Mouse (Mus musculus) lung, embryonic 15.5 days (tissue): ENCODE measurements at regions not wholly inside any gene's neighbourhood (a gene's known extent, or its start where the extent isn't known, plus 50 kb on each side); places are given as distances from the start of the nearest gene placed in this dataset.

Source experiments
- ATAC-seq: fragments of 200-750 bp; cut with Nextera tagmentation; 2 replicates; pipeline ENCODE4 v1.8.0; 2017; ENCODE audit warnings: moderate number of reproducible peaks, borderline replicate concordance; ENCODE audit not compliant: low FRiP score, low TSS enrichment; ENCODE audit errors: extremely low read depth
- H3K27ac ChIP-seq: fragments of 300-500 bp; sonication (generic); 2 replicates; pipeline ENCODE4 v1.5.1; 2015; ENCODE audit warnings: moderate library complexity, mild to moderate bottlenecking, inconsistent platforms
- H3K27me3 ChIP-seq: fragments of 300-500 bp; sonication (generic); 2 replicates; pipeline ENCODE4 v1.6.1; 2015; ENCODE audit warnings: inconsistent platforms
- H3K36me3 ChIP-seq: fragments of 300-500 bp; sonication (generic); 2 replicates; pipeline ENCODE4 v1.6.1; 2015; ENCODE audit warnings: inconsistent platforms
- H3K4me1 ChIP-seq: fragments of 300-500 bp; sonication (generic); 2 replicates; pipeline ENCODE4 v1.6.1; 2015; ENCODE audit warnings: inconsistent platforms
- H3K4me2 ChIP-seq: fragments of 300-500 bp; sonication (generic); 2 replicates; pipeline ENCODE4 v1.6.1; 2015; ENCODE audit warnings: inconsistent platforms, mild to moderate bottlenecking, moderate library complexity
- H3K4me3 ChIP-seq: fragments of 300-500 bp; sonication (generic); 2 replicates; pipeline ENCODE4 v1.5.1; 2015; ENCODE audit warnings: mild to moderate bottlenecking, inconsistent platforms
- H3K9ac ChIP-seq: fragments of 300-500 bp; sonication (generic); 2 replicates; pipeline ENCODE4 v1.6.1; 2015; ENCODE audit warnings: inconsistent platforms
- H3K9me3 ChIP-seq: fragments of 300-500 bp; sonication (generic); 2 replicates; pipeline ENCODE4 v1.6.1; 2016; ENCODE audit warnings: inconsistent platforms
- WGBS: fragments of 180-500 bp; shearing (Covaris S2); methylation state at CpG from one replicate; pipeline ENCODE4 v1.1.7; 2015; 5-methylcytosine and 5-hydroxymethylcytosine counted together

GRCm38 (mm10) chr5:139625871-139626460 lies 82.7 kb downstream of the Uncx start:
- Histone ChIP-seq H3K27me3 (no peaks in the 10 kb centered on the region), H3K4me3 (no peak overlapping the region), H3K27ac (no peak overlapping the region), H3K4me1 (no peaks in the 10 kb centered on the region), H3K9ac (no peak overlapping the region), H3K9me3 (no peaks in the 10 kb centered on the region), H3K4me2 (no peak overlapping the region), H3K36me3 (no peaks in the 10 kb centered on the region)
- no peak for ATAC-seq
- 67% methylated on average over 22 of the region's 22 CpGs for WGBS

GRCm38 (mm10) chr5:139627552-139627951 lies 84.3 kb downstream of the Uncx start:
- Histone ChIP-seq H3K4me3 (no peak overlapping the region), H3K4me2 (no peak overlapping the region), H3K36me3 (no peaks in the 10 kb centered on the region), H3K4me1 (no peaks in the 10 kb centered on the region), H3K9ac (no peak overlapping the region), H3K27ac (no peak overlapping the region), H3K27me3 (no peaks in the 10 kb centered on the region), H3K9me3 (no peaks in the 10 kb centered on the region)
- 38% methylated on average over 1 of the region's 1 CpGs for WGBS
- no peak for ATAC-seq

- H3K27me3 ChIP-seq: no peaks in the 10 kb centered on the region
- H3K27ac ChIP-seq: no peak overlapping the region
- H3K4me1 ChIP-seq: no peaks in the 10 kb centered on the region
- ATAC-seq: no peak
- H3K4me3 ChIP-seq: no peak overlapping the region
- 79% methylated on average over 2 of the region's 2 CpGs for WGBS
- H3K4me2 ChIP-seq: no peak overlapping the region
- H3K9me3 ChIP-seq: no peaks in the 10 kb centered on the region
- no peaks in the 10 kb centered on the region for H3K36me3 ChIP-seq
- H3K9ac ChIP-seq: no peak overlapping the region
Observed at GRCm38 (mm10) chr5:139637028-139637427, 93.7 kb downstream of the Uncx start.

GRCm38 (mm10) chr5:139640652-139641612 lies 95.2 kb downstream of the Micall2 start:
- no peaks in the 10 kb centered on the region for H3K27me3 ChIP-seq
- no peak overlapping the region for H3K4me3 ChIP-seq
- no peaks in the 10 kb centered on the region for H3K36me3 ChIP-seq
- no peaks in the 10 kb centered on the region for H3K4me1 ChIP-seq
- no peak overlapping the region for H3K9ac ChIP-seq
- no peaks in the 10 kb centered on the region for H3K9me3 ChIP-seq
- ATAC-seq: no peak
- no peak overlapping the region for H3K27ac ChIP-seq
- 52% methylated on average over 16 of the region's 16 CpGs for WGBS
- no peak overlapping the region for H3K4me2 ChIP-seq

DNA sequence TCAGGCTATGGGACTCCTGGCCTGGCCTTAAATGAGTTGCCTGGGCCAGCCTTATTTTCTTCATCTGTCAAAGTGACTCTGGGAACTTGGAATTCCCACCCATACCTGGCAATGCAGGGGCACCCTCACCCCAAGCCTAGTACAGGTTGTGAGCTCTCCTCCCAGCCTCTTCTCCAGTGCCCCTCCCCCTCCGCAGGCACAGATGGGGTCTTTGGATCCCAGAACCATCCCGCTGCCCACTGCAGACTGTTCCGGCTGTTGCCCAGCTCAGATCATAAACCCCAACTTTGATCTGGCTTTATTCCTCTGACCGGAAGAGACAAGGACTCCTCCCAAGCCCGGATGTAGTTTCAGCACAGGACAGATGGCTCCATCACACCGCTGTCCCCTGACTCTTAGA lies 91.3 kb downstream of the Micall2 start:
- H3K27ac ChIP-seq: no peak overlapping the region
- no peaks in the 10 kb centered on the region for H3K36me3 ChIP-seq
- H3K27me3 ChIP-seq: no peaks in the 10 kb centered on the region
- H3K9me3 ChIP-seq: no peaks in the 10 kb centered on the region
- no peak overlapping the region for H3K4me2 ChIP-seq
- no peak overlapping the region for H3K9ac ChIP-seq
- no peaks in the 10 kb centered on the region for H3K4me1 ChIP-seq
- 83% methylated on average over 6 of the region's 6 CpGs for whole genome bisulfite sequencing
- no peak overlapping the region for H3K4me3 ChIP-seq
- ATAC-seq: no peak

- Histone ChIP-seq H3K9ac (no peak overlapping the region), H3K4me3 (no peak overlapping the region), H3K4me1 (no peaks in the 10 kb centered on the region), H3K27ac (no peak overlapping the region), H3K36me3 (no peaks in the 10 kb centered on the region), H3K9me3 (no peaks in the 10 kb centered on the region), H3K27me3 (peaks cover 5% of the 10 kb centered on the region; the same call in 1 of the 2 replicates), H3K4me2 (no peak overlapping the region)
- no peak for ATAC-seq
- WGBS: 20% methylated on average over 4 of the region's 4 CpGs
Observed at GRCm38 (mm10) chr5:139651041-139651440, 85.1 kb downstream of the Micall2 start.
